Mouse (Mus musculus) ES-E14 (cell line): ENCODE measurements around the gene Cdipt.
A peak's percentile ranks its signal among the peaks of the same experiment; 100 is the strongest.

ENCODE experiments used
- MAFK ChIP-seq: IDR thresholded peaks from 2 replicates; pipeline ENCODE4 v1.6.1; 2014; ENCODE audit warnings: mild to moderate bottlenecking, low read depth, low read length, inconsistent platforms; ENCODE audit not compliant: insufficient read depth
- ZNF384 ChIP-seq: IDR thresholded peaks from 2 replicates; pipeline ENCODE4 v1.6.1; 2012; ENCODE audit warnings: low read depth, low read length, inconsistent platforms

GRCm38 (mm10) chr7:127016971-127017949 is 41.5 kb downstream of the Cdipt start, which contains the start of gene Pagr1a:
- peak; percentile 76 for TF ChIP-seq ZNF384
- no peak; the same call in 1 of the 2 replicates for TF ChIP-seq MAFK
